Mouse (Mus musculus) retina, adult 2 months (tissue): ENCODE measurements around the gene Ccdc124.

ENCODE experiments used
- DNase-seq: peaks from one replicate; pipeline ENCODE4 v3.0.0-alpha.2; 2012; ENCODE audit warnings: low read depth, low spot score

Ccdc124 gene

DNA sequence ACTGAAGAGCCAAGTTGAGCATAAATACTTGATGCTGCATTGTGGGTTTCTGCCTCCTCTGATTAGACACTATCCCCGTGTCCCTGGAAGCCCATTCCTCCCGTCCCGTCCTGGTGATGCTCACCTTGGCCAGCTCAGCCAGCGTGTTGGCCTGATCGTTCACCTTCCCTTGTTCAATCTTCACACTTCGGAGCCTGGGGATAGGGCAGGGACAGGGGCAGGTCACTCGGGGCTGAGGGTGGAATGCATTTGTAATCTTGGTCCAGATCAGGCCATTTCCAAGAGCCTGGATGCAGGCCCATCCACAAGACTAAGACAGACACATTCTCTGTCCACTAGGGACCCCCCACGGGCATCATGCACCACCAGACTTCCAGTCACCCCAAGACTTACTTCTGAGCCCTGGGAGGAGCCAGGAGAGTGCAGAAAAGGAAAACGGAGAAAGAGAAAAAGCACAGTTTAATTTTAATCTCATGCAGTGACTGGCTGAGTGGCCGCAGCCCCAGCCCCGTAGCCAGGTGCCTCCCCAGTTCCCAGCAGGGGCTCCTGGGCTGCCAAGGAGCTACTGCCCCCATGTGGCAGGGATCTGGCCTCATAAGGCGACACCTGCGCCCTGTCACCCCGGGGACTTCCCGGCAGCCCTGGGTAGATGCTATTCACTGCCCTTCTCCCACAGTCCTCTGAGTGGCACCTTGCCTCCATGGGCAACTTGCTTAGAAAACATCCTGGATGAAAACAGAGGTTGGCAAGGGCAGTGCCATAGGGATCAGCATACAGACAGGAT is 27.2 kb downstream of the Ccdc124 start:
- DNase-seq = no peak

DNA sequence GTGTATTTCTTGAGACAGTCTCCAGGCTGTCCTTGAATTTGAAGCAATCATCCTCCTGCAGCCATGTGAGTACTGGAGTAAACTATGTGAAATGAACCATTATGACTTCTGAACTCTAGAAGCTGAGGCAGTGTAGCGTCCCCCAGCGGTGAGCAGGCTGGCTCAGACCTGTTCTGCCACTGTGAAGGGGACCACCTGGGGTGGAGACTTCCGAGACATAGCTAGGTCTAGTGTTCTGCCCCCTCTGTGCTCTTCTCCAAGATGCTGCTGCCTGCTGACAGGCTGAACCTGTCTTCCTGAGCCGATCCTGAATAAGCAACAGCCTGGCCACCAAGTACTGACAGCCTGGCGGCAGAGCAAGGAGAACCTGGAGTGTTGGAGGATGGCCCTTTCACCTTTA is 28.6 kb downstream of the Ccdc124 start:
- DNase-seq = no peak

DNA sequence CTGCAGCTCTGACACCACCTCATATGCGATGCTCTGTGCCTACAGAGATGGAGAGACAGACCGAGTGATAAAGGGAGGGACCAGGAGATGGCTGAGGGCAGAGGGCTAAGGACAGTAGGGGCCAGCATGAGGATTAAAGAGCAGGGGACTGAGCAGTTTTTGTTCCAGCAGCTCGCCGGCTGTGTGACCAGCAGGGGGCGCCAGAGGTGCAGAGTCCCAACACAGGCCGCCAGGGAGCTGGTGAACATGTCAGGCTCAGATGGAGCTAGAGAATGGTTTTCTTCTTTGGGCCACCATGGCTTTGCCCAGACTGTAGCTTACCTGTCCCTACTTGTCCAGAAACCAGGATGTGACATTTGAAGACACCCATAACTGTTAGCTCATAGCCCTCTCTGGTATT is 29.2 kb downstream of the Ccdc124 start:
- DNase-seq = peak; percentile 67

DNA sequence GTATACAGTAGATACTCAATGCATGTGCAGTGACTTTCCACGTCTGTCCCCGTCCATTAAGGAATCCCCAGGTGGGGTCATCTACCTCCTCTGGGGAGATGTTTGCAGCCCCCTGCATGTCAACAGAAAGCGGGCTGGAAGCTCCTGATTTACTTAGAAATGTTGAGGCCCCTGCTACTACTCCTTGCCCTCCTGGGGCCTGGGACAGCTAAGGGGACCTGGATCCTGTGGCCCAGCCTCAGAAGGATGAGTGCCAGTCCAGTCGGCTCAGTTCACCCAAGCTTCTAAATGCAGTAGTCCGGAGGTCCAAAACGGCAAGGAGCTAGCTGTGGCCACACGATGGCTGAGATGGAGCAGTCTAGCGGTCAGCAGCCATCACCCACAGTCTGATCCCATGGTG is 29.8 kb downstream of the Ccdc124 start:
- no peak for DNase-seq

GRCm38 (mm10) chr8:70843214-70843773 is 30.4 kb downstream of the Ccdc124 start:
- DNase-seq = no peak

DNA sequence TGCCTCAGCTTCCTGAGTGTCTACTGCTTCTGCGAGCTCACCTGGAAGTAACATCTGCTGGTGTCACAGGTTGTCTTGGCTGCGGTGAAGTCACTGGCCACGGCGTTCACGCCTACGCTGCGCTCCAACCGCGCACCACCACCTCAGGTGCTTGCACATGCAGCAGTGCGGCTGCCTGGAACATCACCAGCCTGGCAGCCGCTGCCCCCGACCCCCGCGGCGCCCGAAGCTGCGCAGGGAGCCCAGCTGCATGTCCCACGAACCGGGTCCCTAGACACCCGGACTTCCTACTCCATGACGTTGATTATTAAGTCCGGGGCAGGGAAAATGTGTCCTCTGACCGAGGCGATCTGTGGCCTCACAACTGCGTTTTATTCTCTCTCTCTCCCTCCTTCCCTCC is 31.3 kb downstream of the Ccdc124 start:
- no peak for DNase-seq

DNA sequence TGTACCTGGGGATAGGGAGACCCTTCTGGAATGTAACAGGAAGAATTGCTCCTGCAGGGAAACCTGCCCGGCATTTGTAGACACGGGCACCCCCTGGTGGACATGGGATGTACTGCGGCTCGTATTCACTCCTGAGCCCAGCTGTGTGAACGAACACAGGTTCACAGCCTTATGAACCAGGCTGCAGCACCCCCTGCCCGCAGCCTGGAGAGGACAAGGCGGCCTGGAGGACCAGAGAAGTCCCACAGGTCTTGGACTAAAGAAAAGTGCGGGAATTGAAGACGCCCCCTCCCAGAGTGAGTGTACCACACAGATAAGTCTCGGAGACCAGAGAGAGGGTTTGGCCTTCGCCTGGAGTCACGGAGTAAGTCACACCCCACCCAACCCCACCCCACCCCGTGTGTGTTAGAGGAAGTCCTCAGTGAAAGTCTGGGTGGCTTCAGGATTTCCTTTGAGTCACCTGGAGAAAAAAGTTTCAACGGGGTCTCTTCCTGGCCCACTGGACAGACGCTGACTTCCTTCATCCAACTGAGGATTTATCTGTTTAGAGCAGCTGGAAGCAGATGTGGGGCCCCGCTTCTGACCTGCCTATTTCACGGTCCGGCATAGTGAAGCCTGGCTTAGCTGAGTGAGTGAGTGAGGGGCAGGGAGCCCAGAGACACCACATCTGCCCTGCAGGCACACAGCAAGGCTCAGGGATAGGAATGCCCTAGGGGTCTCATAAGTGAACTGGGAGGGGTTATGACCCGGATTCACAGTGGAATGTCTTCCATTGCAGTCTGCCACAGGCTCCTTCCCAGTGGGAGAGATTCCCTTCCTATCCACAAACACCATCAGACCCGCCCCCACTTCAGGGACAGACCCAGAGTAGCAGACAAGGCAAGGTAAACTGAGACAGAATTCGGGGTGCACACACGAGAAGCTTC is 32.3 kb downstream of the Ccdc124 start:
- DNase-seq = peak; percentile 67

DNA sequence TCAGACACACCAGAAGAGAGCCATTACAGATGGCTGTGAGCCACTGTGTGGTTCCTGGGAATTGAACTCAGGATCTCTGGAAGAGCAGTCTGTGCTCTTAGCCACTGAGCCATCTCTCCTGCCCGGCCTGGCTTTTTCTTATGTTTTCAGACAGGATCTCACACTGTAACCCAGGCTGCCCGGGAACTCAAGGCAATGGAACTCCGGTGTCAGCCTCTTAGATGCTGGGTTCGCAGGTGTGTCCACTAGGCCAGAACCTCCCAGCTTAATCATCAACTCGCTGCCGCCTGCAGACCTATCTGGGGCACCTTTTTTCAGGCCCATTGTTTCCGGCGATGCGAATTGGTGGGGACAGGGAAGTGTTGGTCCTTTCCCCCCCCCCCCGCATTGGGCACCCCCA is 33.1 kb downstream of the Ccdc124 start:
- no peak for DNase-seq

DNA sequence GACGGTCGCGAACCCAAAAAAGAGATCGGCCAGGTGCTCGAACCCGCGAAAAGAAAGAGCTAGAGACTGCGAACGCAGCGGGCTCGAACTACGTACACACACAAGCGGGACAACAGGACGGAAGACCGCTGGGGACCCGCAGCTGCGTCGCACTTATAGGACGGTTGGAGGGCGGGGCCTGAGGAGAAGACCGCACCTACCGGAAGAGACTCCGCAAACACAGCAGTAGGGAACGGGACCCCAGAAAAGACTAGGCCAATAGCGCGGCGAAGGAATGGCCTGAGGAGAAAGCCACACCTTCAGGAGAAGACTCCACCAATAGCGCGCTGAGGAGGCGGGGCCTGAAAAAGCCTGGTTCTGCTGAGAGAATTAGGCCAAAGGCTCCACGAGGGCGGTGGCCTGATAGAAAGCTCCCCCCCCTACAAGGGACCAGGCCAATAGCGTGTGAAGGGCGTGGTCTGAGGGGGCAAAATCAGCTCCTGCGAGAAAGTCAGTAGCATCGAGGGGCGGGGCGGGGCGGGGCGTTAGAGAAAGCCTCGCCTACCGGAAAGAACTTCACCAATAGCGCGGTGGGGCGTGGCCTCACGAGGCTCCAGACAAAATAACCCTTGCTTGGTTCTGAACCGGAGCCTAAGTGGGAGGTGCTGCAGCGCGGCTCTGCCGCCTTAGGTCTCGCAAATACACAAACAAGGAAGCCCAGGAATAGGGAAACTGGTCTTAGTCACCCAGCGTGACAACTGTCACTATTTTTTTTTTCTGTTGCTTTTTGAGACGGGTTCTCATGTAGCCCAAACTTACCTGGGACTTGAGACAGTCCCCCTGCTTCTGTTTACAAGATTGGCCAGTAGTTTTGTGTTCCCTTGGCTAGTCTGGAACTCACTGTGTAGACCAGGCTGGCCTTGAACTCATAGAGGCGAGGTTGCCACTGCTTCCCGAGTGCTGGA is 34.1 kb downstream of the Ccdc124 start, which contains the start of gene Arrdc2:
Gene Arrdc2 (minus strand): TSS at position 313 of the 944 bp plus-strand sequence.
- peak; percentile 98 for DNase-seq

DNA sequence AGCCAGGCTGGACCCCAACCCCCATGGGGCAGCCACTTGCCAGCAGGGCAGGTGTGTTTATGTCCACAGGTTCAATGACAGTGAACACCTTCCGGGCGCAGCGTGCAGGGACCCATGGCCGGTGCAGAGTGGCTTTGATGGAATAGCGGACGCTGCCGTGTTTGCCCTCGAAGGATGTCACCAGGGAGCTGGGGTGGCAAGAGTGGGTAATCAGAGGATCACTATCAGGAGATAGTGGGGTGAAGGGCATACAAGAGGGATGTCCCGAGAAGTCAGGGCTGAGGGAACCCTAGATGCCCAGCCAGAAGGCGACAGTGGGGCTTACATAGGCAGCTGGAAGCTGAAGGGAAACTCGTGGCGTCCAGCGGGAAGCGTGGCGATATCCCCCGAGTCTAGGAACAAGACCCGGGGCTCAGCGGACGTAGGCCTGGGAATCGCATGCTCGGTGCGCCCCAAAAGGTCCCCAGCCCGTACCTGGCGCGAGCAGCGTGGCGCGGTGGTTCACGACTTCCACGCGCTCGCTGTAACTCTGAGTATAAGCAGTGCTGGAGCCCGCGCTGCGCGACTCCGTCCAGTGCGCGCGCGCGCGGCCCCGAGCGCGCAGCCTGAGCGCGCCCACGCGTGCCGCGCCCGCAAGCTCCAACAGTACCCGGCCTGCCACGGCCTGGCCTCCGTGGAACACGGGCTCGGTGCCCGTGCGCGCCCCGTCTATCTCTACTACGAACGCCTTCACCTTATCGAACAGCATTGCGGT is 34.9 kb downstream of the Ccdc124 start:
- no peak for DNase-seq

- DNase-seq = no peak
These were observed 37.1 kb downstream of the Ccdc124 start for GRCm38 (mm10) chr8:70836666-70837065.

DNA sequence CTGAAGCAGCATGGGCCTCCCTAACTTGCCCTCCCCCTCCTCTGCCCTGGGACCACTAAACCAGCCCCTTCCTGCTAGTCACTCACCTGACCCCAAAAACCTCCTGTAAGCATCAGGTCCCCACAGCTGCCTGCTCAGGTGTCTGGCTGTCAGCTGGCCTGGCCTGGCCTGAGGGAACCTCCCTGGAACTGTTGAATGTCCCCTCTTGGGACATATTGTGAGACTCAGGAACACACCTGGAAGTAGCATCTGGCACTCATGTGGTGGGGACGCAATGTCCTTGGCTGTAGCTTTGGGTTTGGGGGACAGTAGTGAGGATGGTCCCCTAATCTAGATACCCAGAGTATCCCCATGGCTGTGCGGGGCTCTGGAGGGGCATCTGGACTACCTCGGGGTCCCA is 39.7 kb downstream of the Ccdc124 start:
- DNase-seq = no peak

- DNase-seq = no peak
These were observed 40.2 kb downstream of the Ccdc124 start for GRCm38 (mm10) chr8:70833520-70833919.

DNA sequence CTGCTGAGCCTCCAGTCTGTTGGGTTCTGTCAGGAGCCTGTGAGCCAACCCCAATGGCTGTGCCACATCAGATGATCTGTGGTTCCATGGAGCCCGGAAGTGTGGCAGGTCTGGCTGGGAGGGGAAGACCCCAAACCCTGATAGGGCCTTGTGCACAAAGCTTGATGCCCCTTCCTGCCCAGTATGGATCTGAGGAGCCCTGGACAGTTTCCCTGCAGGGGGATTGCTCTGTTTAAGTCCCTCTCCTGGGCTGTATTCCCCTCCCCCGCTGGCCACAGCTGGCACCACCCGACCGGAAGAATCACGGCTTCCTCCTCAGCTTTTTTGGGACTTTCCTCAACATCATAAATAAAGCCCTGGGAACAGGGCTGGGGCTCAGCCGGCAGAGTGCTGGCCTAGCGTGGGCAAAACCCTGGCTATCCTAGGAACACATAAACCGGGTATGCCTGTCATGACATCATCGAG is 40.7 kb downstream of the Ccdc124 start:
- no peak for DNase-seq

DNA sequence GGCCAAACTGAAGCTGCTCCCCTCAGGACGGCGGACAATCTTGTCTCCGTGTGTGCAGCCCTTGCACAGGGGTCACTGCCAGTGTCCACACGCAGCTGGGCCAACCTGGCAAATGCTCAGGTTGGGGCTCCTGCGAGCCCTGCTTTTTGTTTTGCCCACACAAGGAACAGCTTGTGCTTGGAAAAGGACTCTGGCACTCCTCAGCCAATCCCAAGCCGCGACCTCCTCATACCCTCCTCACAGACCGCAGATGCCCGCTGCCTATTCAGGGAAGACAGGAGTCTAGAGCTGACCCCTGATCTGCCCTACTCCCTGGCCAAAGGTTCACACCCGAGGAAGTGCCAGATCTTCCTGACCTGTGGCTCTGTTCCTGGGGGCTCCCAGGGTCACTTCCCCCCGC is 41.4 kb downstream of the Ccdc124 start:
- DNase-seq = no peak

DNA sequence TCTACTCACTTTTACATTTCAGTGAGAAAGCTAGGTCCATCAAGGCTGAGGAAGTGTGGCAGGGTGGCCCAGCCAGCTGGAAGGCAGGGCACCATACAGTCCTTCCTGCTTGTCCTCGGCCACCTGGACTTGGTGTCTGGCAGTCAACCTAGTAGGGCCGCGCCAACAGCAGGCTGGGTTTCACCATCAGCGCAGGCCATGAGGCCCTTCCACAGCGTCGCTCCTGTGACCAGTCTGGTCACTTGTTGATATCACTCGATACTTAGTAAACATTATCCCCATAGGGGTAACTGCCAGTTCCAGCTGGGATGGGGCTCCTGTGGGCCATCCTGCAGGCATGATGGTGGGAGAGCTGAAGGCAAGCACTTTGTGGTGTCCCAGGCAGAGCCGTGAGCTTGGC is 42.2 kb downstream of the Ccdc124 start:
- no peak for DNase-seq

DNA sequence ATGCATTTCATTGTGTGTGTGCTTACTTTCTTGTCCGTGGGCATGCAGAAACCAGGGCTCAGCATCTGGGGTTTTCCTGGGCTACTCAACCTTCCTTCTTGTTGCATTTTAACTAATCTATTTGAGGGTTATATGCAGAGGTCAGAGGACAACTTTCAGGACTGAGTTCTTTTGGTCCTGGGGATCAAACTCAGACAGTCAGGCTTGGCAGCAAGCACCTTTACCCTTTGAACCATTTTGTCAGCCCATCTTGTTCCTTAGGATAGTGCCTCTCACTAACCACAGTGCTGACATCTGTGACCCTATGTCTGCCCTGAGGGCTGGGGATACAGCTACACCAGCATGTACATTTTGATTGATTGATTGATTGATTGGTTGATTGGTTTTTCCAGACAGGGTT is 45.9 kb downstream of the Ccdc124 start:
- DNase-seq = no peak

DNA sequence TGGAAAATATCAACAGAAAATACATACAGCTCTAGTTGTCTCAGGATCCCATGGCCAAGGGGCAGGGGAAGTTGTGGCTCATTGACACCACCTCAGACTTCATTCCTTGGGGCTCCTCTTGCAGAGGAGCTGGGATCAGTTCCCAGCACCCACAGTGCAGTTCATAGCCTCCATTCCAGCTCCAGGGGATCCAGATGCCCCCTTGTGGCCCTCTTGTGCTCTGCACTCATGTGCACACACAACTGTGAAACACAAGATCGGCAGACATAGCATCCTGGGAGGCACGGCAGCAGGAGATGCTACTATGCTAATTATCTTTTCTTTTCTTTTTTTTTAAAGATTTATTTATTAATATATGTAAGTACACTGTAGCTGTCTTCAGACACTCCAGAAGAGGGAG is 46.7 kb downstream of the Ccdc124 start:
- DNase-seq = no peak

DNA sequence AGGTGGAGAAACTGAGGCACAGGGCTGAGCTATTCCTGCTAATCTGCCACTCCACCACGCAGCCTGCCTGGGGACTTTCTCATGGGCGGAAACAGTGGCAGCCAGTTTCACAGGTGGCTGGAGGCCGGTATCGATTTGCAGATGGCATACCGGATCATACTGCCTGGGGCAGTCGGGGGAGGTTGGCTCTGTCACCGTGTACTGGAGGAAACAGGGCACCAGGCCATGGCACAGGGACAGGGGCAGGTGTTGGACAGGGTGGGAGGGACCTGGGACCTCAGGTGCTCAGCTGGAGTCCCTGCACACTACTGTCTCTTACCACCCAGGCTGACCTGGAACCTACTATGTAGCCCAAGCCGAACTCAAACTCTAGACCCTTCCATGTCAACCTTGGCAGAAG is 47.9 kb downstream of the Ccdc124 start:
- no peak for DNase-seq

GRCm38 (mm10) chr8:70823802-70824201 is 49.9 kb downstream of the Ccdc124 start:
- DNase-seq = no peak
